Mouse (Mus musculus) liver, embryonic 11.5 days (tissue): ENCODE measurements at regions not wholly inside any gene's neighbourhood (a gene's known extent, or its start where the extent isn't known, plus 50 kb on each side); places are given as distances from the start of the nearest gene placed in this dataset.

ENCODE experiments used
- ATAC-seq: fragments of 200-750 bp; cut with Nextera tagmentation; replicated peaks from 2 replicates; pipeline ENCODE4 v1.8.0; 2017; ENCODE audit warnings: moderate number of reproducible peaks, mild to moderate bottlenecking, moderate TSS enrichment, moderate library complexity; ENCODE audit not compliant: low FRiP score
- DNase-seq: peaks from one replicate; pipeline ENCODE4 v3.0.0-alpha.2; 2017; ENCODE audit warnings: low spot score
- H3K27ac ChIP-seq: fragments of 300-500 bp; sonication (generic); 2 replicates; pipeline ENCODE4 v1.5.1; 2014; ENCODE audit warnings: mild to moderate bottlenecking, low read depth, low read length, control low read depth
- H3K27me3 ChIP-seq: fragments of 300-500 bp; sonication (generic); replicated peaks from 2 replicates; pipeline ENCODE4 v1.6.1; 2014; ENCODE audit warnings: low read length, mixed read lengths; ENCODE audit not compliant: control insufficient read depth, insufficient read depth
- H3K36me3 ChIP-seq: fragments of 300-500 bp; sonication (generic); 2 replicates; pipeline ENCODE4 v1.6.1; 2014; ENCODE audit warnings: mild to moderate bottlenecking, low read length, moderate library complexity, mixed read lengths; ENCODE audit not compliant: control insufficient read depth, insufficient read depth
- H3K4me1 ChIP-seq: fragments of 300-500 bp; sonication (generic); replicated peaks from 2 replicates; pipeline ENCODE4 v1.6.1; 2014; ENCODE audit warnings: low read length, mixed read lengths; ENCODE audit not compliant: control insufficient read depth, insufficient read depth
- H3K4me2 ChIP-seq: fragments of 300-500 bp; sonication (generic); 2 replicates; pipeline ENCODE4 v1.6.1; 2014; ENCODE audit warnings: mild to moderate bottlenecking, control low read depth, moderate library complexity
- H3K4me3 ChIP-seq: fragments of 300-500 bp; sonication (generic); 2 replicates; pipeline ENCODE4 v1.5.1; 2014; ENCODE audit warnings: low read depth, low read length, control low read depth
- H3K9ac ChIP-seq: fragments of 300-500 bp; sonication (generic); 2 replicates; pipeline ENCODE4 v1.6.1; 2014; ENCODE audit warnings: low read depth, low read length, control low read depth
- H3K9me3 ChIP-seq: fragments of 300-500 bp; sonication (generic); 2 replicates; pipeline ENCODE4 v1.6.1; 2016; ENCODE audit warnings: low read length, inconsistent platforms, mixed read lengths; ENCODE audit not compliant: control insufficient read depth
- WGBS: fragments of 180-500 bp; shearing (Covaris S2); extraction: QIAGEN DNeasy Blood & Tissue Kit; methylation state at CpG from one replicate; pipeline ENCODE4 v1.1.7; 2014; 5-methylcytosine and 5-hydroxymethylcytosine counted together

- no peaks in the 10 kb centered on the region for H3K4me1 ChIP-seq
- ATAC-seq (no peak), DNase-seq (no peak)
- no peak overlapping the region for H3K4me3 ChIP-seq
- H3K27me3 ChIP-seq: no peaks in the 10 kb centered on the region
- H3K9ac ChIP-seq: no peak overlapping the region
- no peak overlapping the region for H3K4me2 ChIP-seq
- H3K36me3 ChIP-seq: no peaks in the 10 kb centered on the region
- WGBS: 61% methylated on average over 5 of the region's 5 CpGs
- no peaks in the 10 kb centered on the region for H3K9me3 ChIP-seq
- no peak overlapping the region for H3K27ac ChIP-seq
These were observed 389.9 kb downstream of the Adam3 start for GRCm38 (mm10) chr8:24335709-24336108.

- ATAC-seq (no peak), DNase-seq (no peak)
- H3K4me2 ChIP-seq: no peak overlapping the region
- no peaks in the 10 kb centered on the region for H3K27me3 ChIP-seq
- H3K4me1 ChIP-seq: no peaks in the 10 kb centered on the region
- no peak overlapping the region for H3K9ac ChIP-seq
- WGBS: 77% methylated on average over 4 of the region's 4 CpGs
- no peak overlapping the region for H3K4me3 ChIP-seq
- H3K9me3 ChIP-seq: no peaks in the 10 kb centered on the region
- H3K27ac ChIP-seq: no peak overlapping the region
- H3K36me3 ChIP-seq: no peaks in the 10 kb centered on the region
These were observed 391.9 kb downstream of the Adam3 start for GRCm38 (mm10) chr8:24333705-24334104.

GRCm38 (mm10) chr8:24310893-24311292 is 414.8 kb downstream of the Adam3 start:
- Histone ChIP-seq H3K27ac (no peak overlapping the region), H3K36me3 (no peaks in the 10 kb centered on the region), H3K4me1 (no peaks in the 10 kb centered on the region), H3K9me3 (no peaks in the 10 kb centered on the region), H3K27me3 (no peaks in the 10 kb centered on the region), H3K4me2 (no peak overlapping the region), H3K4me3 (no peak overlapping the region), H3K9ac (no peak overlapping the region)
- WGBS: 75% methylated on average over 4 of the region's 4 CpGs
- ATAC-seq: no peak
- DNase-seq: no peak

DNA sequence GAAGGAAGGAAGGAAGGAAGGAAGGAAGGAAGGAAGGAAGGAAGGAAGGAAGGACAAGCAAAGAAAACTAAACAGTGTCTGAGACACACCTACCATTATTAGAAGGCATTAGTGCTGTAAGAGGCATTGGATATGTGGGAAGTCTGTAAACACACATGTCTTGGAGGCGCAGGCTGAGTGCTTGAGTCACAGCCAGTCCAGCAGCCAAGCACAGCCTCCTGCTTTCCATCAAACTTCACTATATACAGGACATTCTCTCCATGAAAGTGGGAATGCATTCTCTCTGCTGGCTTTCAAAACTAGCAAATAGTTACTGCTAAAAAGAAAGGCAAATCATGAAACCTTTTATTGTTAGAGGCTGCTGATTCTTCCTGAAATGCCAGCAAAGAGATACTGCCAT is 431.1 kb downstream of the Adam3 start:
- Histone ChIP-seq H3K27ac (no peak overlapping the region), H3K36me3 (no peaks in the 10 kb centered on the region), H3K9me3 (no peaks in the 10 kb centered on the region), H3K4me2 (no peak overlapping the region), H3K4me1 (no peaks in the 10 kb centered on the region), H3K9ac (no peak overlapping the region), H3K27me3 (no peaks in the 10 kb centered on the region), H3K4me3 (no peak overlapping the region)
- DNase-seq (no peak), ATAC-seq (no peak)
- 81% methylated on average over 1 of the region's 1 CpGs for WGBS

- H3K36me3 ChIP-seq: no peaks in the 10 kb centered on the region
- H3K4me3 ChIP-seq: no peak overlapping the region
- 86% methylated on average over 6 of the region's 6 CpGs for WGBS
- H3K4me2 ChIP-seq: no peak overlapping the region
- H3K27me3 ChIP-seq: no peaks in the 10 kb centered on the region
- no peak for DNase-seq
- H3K27ac ChIP-seq: no peak overlapping the region
- H3K9ac ChIP-seq: no peak overlapping the region
- H3K9me3 ChIP-seq: no peaks in the 10 kb centered on the region
- no peak for ATAC-seq
- no peaks in the 10 kb centered on the region for H3K4me1 ChIP-seq
These were observed 437.8 kb downstream of the Adam3 start for GRCm38 (mm10) chr8:24287861-24288260.

DNA sequence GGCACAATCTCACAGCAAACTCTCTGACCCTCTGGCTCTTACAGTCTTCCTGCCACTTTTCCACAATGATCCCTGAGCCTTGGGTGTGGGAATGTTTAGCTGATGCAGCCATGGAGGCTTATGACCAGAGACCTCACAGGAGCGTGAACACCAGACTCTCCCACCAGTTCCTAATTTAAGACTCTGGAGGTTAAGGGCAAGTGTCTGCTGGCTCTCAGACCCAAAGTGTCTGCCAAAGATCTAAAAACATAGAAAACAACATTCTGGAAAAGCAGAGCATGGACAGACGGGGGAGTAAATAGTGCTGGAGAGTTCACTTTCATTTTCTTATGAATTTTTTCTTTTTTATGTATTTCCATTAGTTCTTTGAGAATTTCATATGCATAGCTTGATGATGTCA is 440.7 kb downstream of the Adam3 start:
- H3K9me3 ChIP-seq: no peaks in the 10 kb centered on the region
- DNase-seq (no peak), ATAC-seq (no peak)
- no peaks in the 10 kb centered on the region for H3K36me3 ChIP-seq
- no peak overlapping the region for H3K4me3 ChIP-seq
- H3K9ac ChIP-seq: no peak overlapping the region
- H3K4me2 ChIP-seq: no peak overlapping the region
- H3K27me3 ChIP-seq: no peaks in the 10 kb centered on the region
- WGBS: 83% methylated on average over 2 of the region's 2 CpGs
- no peak overlapping the region for H3K27ac ChIP-seq
- no peaks in the 10 kb centered on the region for H3K4me1 ChIP-seq

DNA sequence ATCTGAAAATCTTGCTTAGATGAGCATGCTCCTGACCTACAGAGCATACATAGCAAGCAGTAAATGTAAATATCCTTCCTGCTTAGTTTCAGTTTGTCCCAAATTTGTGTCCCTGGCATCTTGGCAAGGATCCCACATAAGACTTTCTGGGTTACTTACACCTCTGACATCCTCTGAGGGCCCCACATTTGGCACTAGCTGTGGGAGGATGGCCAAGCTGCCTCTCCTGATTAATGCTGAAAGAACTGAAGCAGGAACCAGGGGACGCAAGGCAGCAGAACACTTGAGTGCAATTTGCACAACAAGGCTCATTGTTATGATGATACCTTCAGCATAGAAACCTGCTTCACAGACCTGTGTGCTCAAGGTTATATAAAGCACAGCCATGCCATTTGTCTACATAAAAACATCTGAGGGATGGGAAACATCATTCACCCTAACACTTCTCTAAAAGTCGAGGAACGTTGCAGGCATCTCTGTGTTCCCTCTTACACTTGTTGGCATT is 441.7 kb downstream of the Adam3 start:
- H3K4me2 ChIP-seq: no peak overlapping the region
- no peak overlapping the region for H3K9ac ChIP-seq
- no peaks in the 10 kb centered on the region for H3K4me1 ChIP-seq
- no peaks in the 10 kb centered on the region for H3K36me3 ChIP-seq
- H3K27ac ChIP-seq: no peak overlapping the region
- no peaks in the 10 kb centered on the region for H3K9me3 ChIP-seq
- ATAC-seq (no peak), DNase-seq (no peak)
- WGBS: 76% methylated on average over 3 of the region's 3 CpGs
- H3K27me3 ChIP-seq: no peaks in the 10 kb centered on the region
- no peak overlapping the region for H3K4me3 ChIP-seq

DNA sequence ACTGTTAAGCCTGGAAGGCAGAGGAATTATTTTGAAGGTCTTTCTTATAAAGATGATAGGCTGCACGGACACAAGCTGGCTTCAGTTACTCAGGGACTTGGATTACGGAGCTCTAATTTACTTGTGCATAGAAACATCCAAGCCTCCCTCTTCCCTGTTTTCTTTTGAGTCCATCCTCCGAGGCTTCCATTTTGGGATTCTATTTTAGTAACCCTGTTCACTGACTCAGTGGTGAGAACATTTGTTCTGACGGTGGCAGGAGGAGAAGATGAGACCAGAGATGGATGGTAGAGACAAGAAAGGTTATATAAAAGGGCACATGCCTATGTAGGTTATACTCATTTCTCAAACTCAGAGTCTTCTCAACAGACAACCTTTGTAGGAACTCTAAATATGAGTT is 445.4 kb downstream of the Adam3 start:
- Histone ChIP-seq H3K36me3 (no peaks in the 10 kb centered on the region), H3K9me3 (no peaks in the 10 kb centered on the region), H3K4me3 (no peak overlapping the region), H3K27me3 (no peaks in the 10 kb centered on the region), H3K27ac (no peak overlapping the region), H3K4me1 (no peaks in the 10 kb centered on the region), H3K9ac (no peak overlapping the region), H3K4me2 (no peak overlapping the region)
- DNase-seq (no peak), ATAC-seq (no peak)
- 78% methylated on average over 4 of the region's 4 CpGs for WGBS

DNA sequence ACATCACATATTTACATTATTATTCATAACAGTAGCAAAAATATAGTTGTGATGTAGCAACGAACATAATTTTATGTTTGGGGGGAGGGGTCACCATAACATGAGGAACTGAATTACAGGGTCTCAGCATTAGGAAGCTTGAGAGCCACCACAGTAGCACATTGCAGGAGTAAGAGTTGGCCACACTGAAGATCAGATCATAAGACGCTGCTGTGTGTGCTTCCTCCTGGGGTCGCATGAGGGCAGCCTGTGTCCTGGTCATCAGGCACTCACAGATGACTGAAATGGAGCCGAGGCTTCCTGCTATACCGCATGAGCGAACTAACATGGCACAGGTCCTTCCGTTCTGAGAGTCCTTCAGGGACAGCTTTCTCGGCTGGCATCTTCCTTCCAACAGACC is 447.3 kb downstream of the Adam3 start:
- no peaks in the 10 kb centered on the region for H3K36me3 ChIP-seq
- DNase-seq (no peak), ATAC-seq (no peak)
- WGBS: 66% methylated on average over 8 of the region's 8 CpGs
- no peak overlapping the region for H3K9ac ChIP-seq
- H3K27me3 ChIP-seq: no peaks in the 10 kb centered on the region
- no peak overlapping the region for H3K4me3 ChIP-seq
- H3K4me2 ChIP-seq: no peak overlapping the region
- no peaks in the 10 kb centered on the region for H3K9me3 ChIP-seq
- H3K4me1 ChIP-seq: no peaks in the 10 kb centered on the region
- no peak overlapping the region for H3K27ac ChIP-seq
